Mouse (Mus musculus) left cerebral cortex, adult 9 months (tissue): Measurements from ENCODE around the gene Dcaf15.

Experiments
- DNase-seq, 2 experiments: peaks; one replicate each; pipeline ENCODE4 v3.0.0; 2022; ENCODE audit warnings: low spot score in 2 of 2

The Dcaf15 gene

GRCm38 (mm10) chr8:84101476-84102270, 2.9 kb downstream of the Dcaf15 start:
- no peak for DNase-seq

GRCm38 (mm10) chr8:84098376-84098775, 6.2 kb downstream of the Dcaf15 start:
- DNase-seq, result no peak

- DNase-seq, result no peak
These were observed 8.5 kb downstream of the Dcaf15 start for GRCm38 (mm10) chr8:84096061-84096460.

- no peak for DNase-seq
These were observed 14.0 kb downstream of the Dcaf15 start for GRCm38 (mm10) chr8:84090585-84090984.

DNA sequence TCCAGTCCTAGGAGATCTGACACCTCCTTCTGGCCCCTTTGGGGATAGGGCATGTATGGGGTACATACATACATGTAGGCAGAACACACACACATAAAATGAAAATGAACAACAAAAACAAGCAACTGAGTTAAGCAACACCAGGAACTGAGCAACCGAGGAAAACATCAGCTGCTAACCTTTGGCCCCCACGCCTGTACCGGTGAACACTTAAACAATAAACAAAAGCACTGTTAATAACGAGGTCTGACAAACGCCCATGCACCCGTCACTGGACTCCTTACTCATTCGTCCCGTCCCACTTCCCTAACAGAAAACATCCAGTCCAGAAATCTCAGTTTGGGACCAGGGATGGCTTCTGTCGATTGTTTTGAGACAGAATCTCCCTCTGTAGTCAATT, 15.3 kb downstream of the Dcaf15 start:
- DNase-seq, result no peak

DNA sequence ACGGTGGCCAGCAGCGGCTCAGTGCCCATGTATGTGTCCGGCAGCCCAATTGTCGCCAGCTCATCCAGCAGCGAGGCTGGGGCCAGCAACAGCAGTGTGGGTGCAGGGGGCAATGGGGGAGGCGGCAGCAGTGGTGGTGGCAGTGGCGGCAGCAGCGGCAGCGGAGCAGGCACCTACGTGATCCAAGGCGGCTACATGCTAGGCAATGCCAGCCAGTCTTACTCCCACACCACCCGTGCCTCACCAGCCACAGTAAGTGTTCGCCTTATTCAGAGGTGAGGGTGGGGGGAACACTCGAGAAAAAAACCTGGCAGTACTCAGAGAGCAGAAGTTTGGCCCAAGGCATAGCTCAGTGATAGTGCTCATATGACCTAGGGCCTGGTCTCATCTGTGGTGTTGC, 16.7 kb downstream of the Dcaf15 start:
- no peak for DNase-seq

DNA sequence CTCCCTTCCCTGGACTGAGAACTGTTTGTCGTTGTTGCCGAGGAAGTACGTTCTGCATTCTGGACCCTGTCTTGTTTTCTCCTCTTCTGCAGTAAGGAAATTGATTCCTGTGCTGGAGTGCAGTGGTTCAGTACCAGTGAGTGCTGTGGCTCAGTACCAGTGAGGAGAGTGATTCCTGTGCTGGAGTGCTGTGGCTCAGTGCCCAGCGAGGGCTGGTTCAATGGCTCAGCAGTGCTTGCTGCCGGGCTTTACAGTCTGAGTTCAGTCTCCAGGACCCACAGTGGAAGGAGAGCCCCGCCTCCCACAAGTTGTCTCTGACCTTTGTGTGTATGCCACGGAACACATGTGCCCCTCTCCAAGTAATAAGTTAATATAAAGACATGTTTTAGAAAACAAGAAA, 17.4 kb downstream of the Dcaf15 start:
- DNase-seq, result no peak

GRCm38 (mm10) chr8:84084341-84085115, 20.0 kb downstream of the Dcaf15 start:
- DNase-seq, result no peak

- DNase-seq, result no peak
These were observed 20.7 kb downstream of the Dcaf15 start for GRCm38 (mm10) chr8:84083829-84084241.

GRCm38 (mm10) chr8:84079206-84079605, 25.4 kb downstream of the Dcaf15 start:
- no peak for DNase-seq

DNA sequence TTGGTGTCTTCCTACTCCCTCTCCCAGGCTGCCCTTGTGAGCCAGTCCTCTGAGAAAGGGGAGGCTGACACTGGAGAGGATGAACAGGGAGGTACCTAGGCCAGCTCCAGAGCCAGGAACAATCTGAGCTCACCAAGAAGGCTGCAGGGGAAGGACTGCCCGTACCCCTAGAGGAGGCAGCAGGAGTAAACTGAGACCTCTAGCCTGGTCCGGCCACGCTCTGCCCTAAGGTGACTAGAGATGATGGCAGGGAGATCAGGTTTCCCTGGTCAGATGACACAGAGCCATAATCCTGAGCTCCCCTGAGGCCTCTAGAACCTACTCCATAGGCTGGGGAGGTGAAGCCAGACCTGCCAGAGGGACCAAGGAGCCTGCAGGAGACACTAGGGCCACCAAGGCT, 27.7 kb downstream of the Dcaf15 start:
- DNase-seq, result no peak

GRCm38 (mm10) chr8:84076412-84076811, 28.2 kb downstream of the Dcaf15 start:
- DNase-seq, result no peak

DNA sequence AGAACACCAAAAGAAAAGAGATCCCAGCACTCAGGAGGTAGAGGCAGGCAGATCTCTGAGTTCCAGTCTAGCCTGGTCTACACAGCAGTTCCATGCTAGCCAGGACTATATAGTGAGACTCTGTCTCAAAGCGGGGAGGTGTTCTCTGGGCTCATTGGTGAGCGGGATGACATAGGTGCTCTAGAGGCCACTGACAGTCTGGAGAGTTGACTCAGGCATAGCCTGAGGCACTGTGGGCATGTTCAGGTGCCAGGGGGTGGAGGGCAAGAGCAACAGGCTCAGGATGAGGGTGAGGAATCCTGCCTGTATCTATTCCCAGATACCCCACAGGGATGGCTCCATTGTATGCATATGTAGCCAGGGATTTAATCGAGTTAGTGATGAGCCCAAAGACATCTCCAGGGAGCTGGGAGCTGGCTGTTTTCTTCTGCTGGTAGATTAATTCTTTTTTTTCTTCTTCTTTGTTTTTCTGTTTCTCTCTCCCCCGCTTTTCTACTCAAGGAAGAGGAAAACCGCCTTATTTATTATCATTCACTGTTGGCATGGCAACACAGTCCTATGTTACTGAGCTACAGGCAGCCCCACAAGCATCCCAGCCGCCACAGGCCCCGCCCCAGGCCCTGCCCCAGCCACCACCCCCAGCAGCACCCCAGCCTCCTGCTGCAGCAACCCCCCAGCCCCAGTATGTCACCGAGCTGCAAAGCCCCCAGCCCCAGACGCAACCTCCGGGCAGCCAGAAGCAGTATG, 31.2 kb downstream of the Dcaf15 start:
- no peak for DNase-seq

GRCm38 (mm10) chr8:84072321-84072720, 32.2 kb downstream of the Dcaf15 start:
- no peak for DNase-seq

GRCm38 (mm10) chr8:84071921-84072320, 32.6 kb downstream of the Dcaf15 start:
- DNase-seq, result no peak

DNA sequence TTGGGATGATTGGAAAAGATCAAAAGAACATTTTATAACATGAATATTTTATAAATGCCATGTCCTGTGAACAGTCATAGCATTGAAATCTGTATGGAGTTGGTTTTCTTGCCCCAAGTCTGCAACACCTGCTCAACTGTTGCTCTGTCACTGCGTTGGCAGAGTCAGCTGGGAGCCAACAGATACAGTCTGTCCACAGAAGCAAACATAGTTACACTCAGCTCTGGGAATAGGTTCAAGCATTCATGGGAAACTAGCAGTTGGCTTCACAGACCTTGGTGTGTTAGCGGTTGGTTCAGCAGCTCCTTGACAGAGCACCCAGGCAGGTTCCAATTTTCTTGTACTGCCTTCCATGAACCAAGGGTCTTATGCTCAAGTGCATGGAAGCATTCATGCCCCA, 33.9 kb downstream of the Dcaf15 start:
- peak; percentile 50 to 74 for DNase-seq

DNA sequence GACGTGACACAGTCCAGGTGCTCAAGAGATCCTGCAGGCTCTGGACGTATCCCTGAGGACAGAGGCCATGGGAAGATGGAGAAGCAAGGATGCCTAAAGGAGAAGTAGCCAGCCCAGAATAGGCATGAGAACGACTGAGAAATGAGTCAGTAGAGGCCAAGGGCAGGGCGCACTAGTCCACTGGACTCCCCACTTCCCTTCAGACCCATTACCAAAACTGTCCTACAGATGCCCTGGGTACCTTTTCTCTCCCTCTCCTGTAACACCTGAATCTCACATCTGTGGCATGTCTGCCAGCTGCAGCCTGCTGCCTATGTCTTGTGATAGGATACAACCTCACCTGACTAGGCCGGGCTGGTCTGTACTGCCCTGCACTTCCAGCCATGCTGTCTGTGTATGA, 34.3 kb downstream of the Dcaf15 start:
- DNase-seq, result no peak

DNA sequence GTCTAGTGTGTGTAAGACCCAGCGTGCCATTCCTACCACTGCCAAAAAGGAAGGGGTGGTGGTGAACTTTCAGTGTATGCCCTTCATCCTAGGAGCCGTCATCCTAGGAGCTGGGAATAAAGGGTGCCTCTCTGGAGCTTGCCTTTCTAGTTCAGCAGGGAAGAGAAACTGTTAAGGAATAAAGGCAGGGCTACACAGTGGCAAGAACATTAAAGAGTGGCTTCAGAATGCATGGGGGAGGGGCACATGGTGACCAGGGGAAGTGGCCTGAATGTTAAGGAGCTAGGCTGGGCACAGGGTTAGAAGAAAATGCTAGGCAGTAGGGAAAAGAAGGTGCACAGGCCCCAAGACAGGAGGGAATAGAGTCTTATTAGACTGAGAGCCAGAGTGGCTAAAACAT, 34.8 kb downstream of the Dcaf15 start:
- DNase-seq, result no peak

DNA sequence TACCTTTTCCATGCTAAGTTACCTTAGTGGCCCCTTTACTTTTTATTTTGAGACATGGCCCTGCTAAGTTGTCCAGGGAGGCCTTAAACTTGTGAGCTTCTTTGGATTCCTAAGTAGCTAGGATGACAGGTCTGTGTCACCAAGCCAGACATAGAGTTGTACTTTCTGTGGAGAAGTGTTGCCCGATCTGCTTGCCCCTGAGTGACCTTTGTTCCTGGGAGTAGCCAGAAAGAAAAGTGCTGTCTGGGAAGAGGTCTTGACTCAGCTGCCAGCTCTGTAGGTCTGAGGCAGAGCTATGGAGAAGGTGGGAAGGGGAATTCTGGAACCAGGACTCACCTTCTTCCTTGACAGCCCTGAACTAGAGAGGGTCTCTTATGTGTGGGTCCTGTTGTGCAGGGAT, 35.4 kb downstream of the Dcaf15 start:
- no peak for DNase-seq

GRCm38 (mm10) chr8:84068316-84069035, 36.1 kb downstream of the Dcaf15 start:
- no peak for DNase-seq

DNA sequence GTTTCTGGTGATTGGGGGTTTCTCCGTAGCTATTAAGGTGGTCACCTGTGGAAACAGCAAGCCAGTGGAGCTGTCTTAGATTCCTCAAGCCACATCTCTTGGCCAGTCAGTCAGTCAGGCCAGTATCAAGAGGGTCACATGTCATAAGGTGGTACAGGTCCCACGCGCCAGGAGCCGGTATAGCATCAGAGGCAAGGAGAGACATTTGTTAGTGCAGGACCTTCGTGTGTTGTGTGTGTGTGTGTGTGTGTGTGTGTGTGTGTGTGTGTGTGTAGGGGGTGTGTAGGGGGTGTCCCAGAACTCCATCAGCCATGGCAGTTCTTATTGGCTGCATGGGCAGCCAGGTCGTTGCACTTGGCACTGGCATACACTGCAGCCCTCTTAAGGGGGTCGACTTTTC, 36.7 kb downstream of the Dcaf15 start:
- no peak for DNase-seq

GRCm38 (mm10) chr8:84067047-84067573, 37.5 kb downstream of the Dcaf15 start:
- DNase-seq, result peak; percentile 73 to 94
